Mouse (Mus musculus): ENCODE results near the gene Tmem117. TPM values are rescaled to one million over a fixed set of nuclear protein-coding genes. Genes with fewer than 3 reads are reported as not detected.

The Tmem117 gene
- polyA plus RNA-seq, 1 experiment from 2014 or later, result 4.6 TPM

- no peak overlapping the region for H3K4me2 ChIP-seq (ENCODE audit: low read depth, low read length)
- H3K4me1 ChIP-seq (ENCODE audit: control insufficient read depth, insufficient read depth, low read length), result no peaks in the 10 kb centered on the region
- no peak for ATAC-seq (ENCODE audit: insufficient read depth, low FRiP score)
- 60% methylated on average over 17 of the region's 17 CpGs for WGBS
- no peak overlapping the region for H3K27ac ChIP-seq (ENCODE audit: low read length)
- no peak overlapping the region for H3K4me3 ChIP-seq (replicated peaks; ENCODE audit: low read length)
- no peak overlapping the region for H3K9ac ChIP-seq (ENCODE audit: low read length)
- no peaks in the 10 kb centered on the region for H3K27me3 ChIP-seq (ENCODE audit: control insufficient read depth, insufficient read depth, low read length)
- H3K36me3 ChIP-seq (ENCODE audit: control insufficient read depth, insufficient read depth, low read length), result no peaks in the 10 kb centered on the region
- H3K9me3 ChIP-seq (replicated peaks; ENCODE audit: control insufficient read depth, low read length), result no peaks in the 10 kb centered on the region
Measured at GRCm38 (mm10) chr15:94776119-94777069, 147.4 kb downstream of the Tmem117 start.

- WGBS, result 66% methylated on average over 1 of the region's 1 CpGs
- Histone ChIP-seq H3K36me3 (ENCODE audit: control insufficient read depth, insufficient read depth, low read length) (no peaks in the 10 kb centered on the region), H3K9me3 (replicated peaks; ENCODE audit: control insufficient read depth, low read length) (no peaks in the 10 kb centered on the region), H3K9ac (ENCODE audit: low read length) (no peak overlapping the region), H3K27me3 (ENCODE audit: control insufficient read depth, insufficient read depth, low read length) (no peaks in the 10 kb centered on the region), H3K4me2 (ENCODE audit: low read depth, low read length) (no peak overlapping the region), H3K4me1 (ENCODE audit: control insufficient read depth, insufficient read depth, low read length) (no peaks in the 10 kb centered on the region), H3K4me3 (replicated peaks; ENCODE audit: low read length) (no peak overlapping the region), H3K27ac (ENCODE audit: low read length) (no peak overlapping the region)
- no peak for ATAC-seq (ENCODE audit: insufficient read depth, low FRiP score)
Measured at GRCm38 (mm10) chr15:94781556-94781955, 152.5 kb downstream of the Tmem117 start.

GRCm38 (mm10) chr15:94793455-94793854 lies 164.4 kb downstream of the Tmem117 start:
- H3K36me3 ChIP-seq (ENCODE audit: control insufficient read depth, insufficient read depth, low read length), result no peaks in the 10 kb centered on the region
- WGBS, result 80% methylated on average over 8 of the region's 8 CpGs
- no peak for ATAC-seq (ENCODE audit: insufficient read depth, low FRiP score)

DNA sequence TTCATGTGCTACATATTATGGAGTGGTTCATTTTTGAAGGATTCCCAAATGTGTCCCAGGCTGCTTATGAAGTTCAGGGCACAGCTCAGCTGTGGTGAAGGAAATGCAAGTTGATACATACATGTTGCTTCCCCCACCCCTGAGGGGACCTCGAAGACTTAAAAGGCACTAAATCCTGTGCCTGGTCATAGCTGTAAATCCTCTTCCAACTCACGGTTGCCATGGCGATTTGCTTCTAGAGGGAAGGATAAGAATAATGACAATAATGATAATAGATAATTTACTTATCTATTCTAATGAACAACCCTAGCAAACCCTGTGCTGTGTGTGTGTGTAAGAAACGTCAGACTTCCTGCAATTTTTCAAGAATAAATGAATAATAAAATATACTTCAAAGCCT lies 166.5 kb downstream of the Tmem117 start:
- no peak for ATAC-seq (ENCODE audit: insufficient read depth, low FRiP score)
- no peak overlapping the region for H3K9ac ChIP-seq (ENCODE audit: low read length)
- no peak overlapping the region for H3K4me2 ChIP-seq (ENCODE audit: low read depth, low read length)
- no peak overlapping the region for H3K27ac ChIP-seq (ENCODE audit: low read length)
- WGBS, result 59% methylated on average over 4 of the region's 4 CpGs
- no peaks in the 10 kb centered on the region for H3K36me3 ChIP-seq (ENCODE audit: control insufficient read depth, insufficient read depth, low read length)
- H3K4me1 ChIP-seq (ENCODE audit: control insufficient read depth, insufficient read depth, low read length), result no peaks in the 10 kb centered on the region
- H3K9me3 ChIP-seq (replicated peaks; ENCODE audit: control insufficient read depth, low read length), result no peaks in the 10 kb centered on the region
- H3K27me3 ChIP-seq (ENCODE audit: control insufficient read depth, insufficient read depth, low read length), result no peaks in the 10 kb centered on the region
- no peak overlapping the region for H3K4me3 ChIP-seq (replicated peaks; ENCODE audit: low read length)

More at GRCm38 (mm10) chr15:94793455-94793854, 164.4 kb downstream of the Tmem117 start:
- H3K27ac ChIP-seq (ENCODE audit: low read length), result no peak overlapping the region
- no peaks in the 10 kb centered on the region for H3K4me1 ChIP-seq (ENCODE audit: control insufficient read depth, insufficient read depth, low read length)
- H3K9ac ChIP-seq (ENCODE audit: low read length), result no peak overlapping the region
- H3K4me2 ChIP-seq (ENCODE audit: low read depth, low read length), result no peak overlapping the region
- no peaks in the 10 kb centered on the region for H3K9me3 ChIP-seq (replicated peaks; ENCODE audit: control insufficient read depth, low read length)
- no peak overlapping the region for H3K4me3 ChIP-seq (replicated peaks; ENCODE audit: low read length)
- no peaks in the 10 kb centered on the region for H3K27me3 ChIP-seq (ENCODE audit: control insufficient read depth, insufficient read depth, low read length)

DNA sequence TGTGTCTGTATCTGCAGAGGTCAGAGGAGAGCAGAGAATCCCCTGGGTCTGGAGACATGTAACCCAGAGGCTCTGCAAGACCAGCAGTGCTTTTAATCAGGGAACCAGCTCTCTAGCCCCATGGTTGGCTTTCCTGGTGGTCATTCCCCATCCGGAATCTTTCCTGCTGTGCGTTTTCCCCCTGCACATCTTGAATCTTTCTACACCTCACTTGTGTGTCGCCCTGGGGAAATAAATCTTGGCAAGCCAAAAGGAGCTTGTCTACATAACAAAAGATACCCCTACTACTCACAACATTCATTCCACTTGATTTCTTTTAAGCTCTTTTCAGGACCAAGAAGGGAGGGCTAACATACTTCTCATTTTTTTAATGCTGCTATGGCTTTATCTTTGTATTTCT lies 169.2 kb downstream of the Tmem117 start:
- no peak for ATAC-seq (ENCODE audit: insufficient read depth, low FRiP score)
- no peaks in the 10 kb centered on the region for H3K4me1 ChIP-seq (ENCODE audit: control insufficient read depth, insufficient read depth, low read length)
- 46% methylated on average over 3 of the region's 3 CpGs for WGBS
- no peak overlapping the region for H3K27ac ChIP-seq (ENCODE audit: low read length)
- H3K4me3 ChIP-seq (replicated peaks; ENCODE audit: low read length), result no peak overlapping the region
- H3K27me3 ChIP-seq (ENCODE audit: control insufficient read depth, insufficient read depth, low read length), result no peaks in the 10 kb centered on the region
- no peak overlapping the region for H3K9ac ChIP-seq (ENCODE audit: low read length)
- no peak overlapping the region for H3K4me2 ChIP-seq (ENCODE audit: low read depth, low read length)
- H3K36me3 ChIP-seq (ENCODE audit: control insufficient read depth, insufficient read depth, low read length), result no peaks in the 10 kb centered on the region
- H3K9me3 ChIP-seq (replicated peaks; ENCODE audit: control insufficient read depth, low read length), result no peaks in the 10 kb centered on the region

GRCm38 (mm10) chr15:94801462-94801861 lies 172.4 kb downstream of the Tmem117 start:
- Histone ChIP-seq H3K9ac (ENCODE audit: low read length) (no peak overlapping the region), H3K36me3 (ENCODE audit: control insufficient read depth, insufficient read depth, low read length) (no peaks in the 10 kb centered on the region), H3K9me3 (replicated peaks; ENCODE audit: control insufficient read depth, low read length) (no peaks in the 10 kb centered on the region), H3K4me1 (ENCODE audit: control insufficient read depth, insufficient read depth, low read length) (no peaks in the 10 kb centered on the region), H3K4me2 (ENCODE audit: low read depth, low read length) (no peak overlapping the region), H3K4me3 (replicated peaks; ENCODE audit: low read length) (no peak overlapping the region), H3K27ac (ENCODE audit: low read length) (no peak overlapping the region), H3K27me3 (ENCODE audit: control insufficient read depth, insufficient read depth, low read length) (no peaks in the 10 kb centered on the region)
- no peak for ATAC-seq (ENCODE audit: insufficient read depth, low FRiP score)
- 72% methylated on average over 8 of the region's 8 CpGs for WGBS

DNA sequence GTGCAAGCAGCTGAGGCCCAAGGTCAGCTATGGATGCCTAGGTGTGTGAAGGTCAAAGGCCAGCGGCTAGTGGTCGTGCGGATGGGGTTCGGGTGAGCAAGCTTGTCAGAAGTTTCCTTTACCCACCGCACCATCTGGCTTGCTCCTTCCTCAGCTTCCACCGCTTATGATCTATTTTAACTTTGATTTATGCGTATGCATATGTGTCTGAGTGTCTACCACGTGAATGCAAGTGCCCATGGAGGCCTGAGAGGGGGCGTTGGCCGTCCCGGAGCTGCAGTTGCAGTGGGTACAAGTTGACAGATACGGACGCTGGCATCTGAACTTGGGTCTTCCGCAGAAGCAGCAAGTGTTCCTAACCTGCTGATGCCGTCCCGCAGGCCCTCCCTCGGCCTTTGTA lies 173.8 kb downstream of the Tmem117 start:
- Histone ChIP-seq H3K4me3 (replicated peaks; ENCODE audit: low read length) (no peak overlapping the region), H3K27me3 (ENCODE audit: control insufficient read depth, insufficient read depth, low read length) (no peaks in the 10 kb centered on the region), H3K27ac (ENCODE audit: low read length) (no peak overlapping the region), H3K4me2 (ENCODE audit: low read depth, low read length) (no peak overlapping the region), H3K4me1 (ENCODE audit: control insufficient read depth, insufficient read depth, low read length) (no peaks in the 10 kb centered on the region), H3K9ac (ENCODE audit: low read length) (no peak overlapping the region), H3K9me3 (replicated peaks; ENCODE audit: control insufficient read depth, low read length) (no peaks in the 10 kb centered on the region), H3K36me3 (ENCODE audit: control insufficient read depth, insufficient read depth, low read length) (no peaks in the 10 kb centered on the region)
- 81% methylated on average over 17 of the region's 17 CpGs for WGBS
- ATAC-seq (ENCODE audit: insufficient read depth, low FRiP score), result no peak

- no peaks in the 10 kb centered on the region for H3K36me3 ChIP-seq (ENCODE audit: control insufficient read depth, insufficient read depth, low read length)
- 50% methylated on average over 17 of the region's 17 CpGs for WGBS
- no peak overlapping the region for H3K4me2 ChIP-seq (ENCODE audit: low read depth, low read length)
- no peak for ATAC-seq (ENCODE audit: insufficient read depth, low FRiP score)
- H3K9me3 ChIP-seq (replicated peaks; ENCODE audit: control insufficient read depth, low read length), result no peaks in the 10 kb centered on the region
- no peak overlapping the region for H3K4me3 ChIP-seq (replicated peaks; ENCODE audit: low read length)
- H3K27ac ChIP-seq (ENCODE audit: low read length), result no peak overlapping the region
- H3K27me3 ChIP-seq (ENCODE audit: control insufficient read depth, insufficient read depth, low read length), result no peaks in the 10 kb centered on the region
- H3K4me1 ChIP-seq (ENCODE audit: control insufficient read depth, insufficient read depth, low read length), result no peaks in the 10 kb centered on the region
- no peak overlapping the region for H3K9ac ChIP-seq (ENCODE audit: low read length)
Measured at GRCm38 (mm10) chr15:94803624-94804342, 174.8 kb downstream of the Tmem117 start.

- Histone ChIP-seq H3K4me2 (ENCODE audit: low read depth, low read length) (no peak overlapping the region), H3K9ac (ENCODE audit: low read length) (no peak overlapping the region), H3K9me3 (replicated peaks; ENCODE audit: control insufficient read depth, low read length) (no peaks in the 10 kb centered on the region), H3K4me1 (ENCODE audit: control insufficient read depth, insufficient read depth, low read length) (no peaks in the 10 kb centered on the region), H3K27me3 (ENCODE audit: control insufficient read depth, insufficient read depth, low read length) (no peaks in the 10 kb centered on the region), H3K36me3 (ENCODE audit: control insufficient read depth, insufficient read depth, low read length) (no peaks in the 10 kb centered on the region), H3K27ac (ENCODE audit: low read length) (no peak overlapping the region), H3K4me3 (replicated peaks; ENCODE audit: low read length) (no peak overlapping the region)
- WGBS, result 71% methylated on average over 3 of the region's 3 CpGs
- ATAC-seq (ENCODE audit: insufficient read depth, low FRiP score), result no peak
Measured at GRCm38 (mm10) chr15:94806005-94806404, 177.0 kb downstream of the Tmem117 start.

Data from stomach, embryonic 16.5 days (tissue).